Mouse (Mus musculus): ENCODE data around the gene Ugt2a1. TPM values are rescaled to one million over a fixed set of nuclear protein-coding genes. Genes with fewer than 3 reads are reported as not detected.
"Not testable (repeated sequence)": the region's sequence is repeated elsewhere in the genome, so short reads cannot be mapped to it uniquely, and the experiment has no call there.

Gene Ugt2a1
- polyA plus RNA-seq, 1 experiment from 2014 or later = not detected

DNA sequence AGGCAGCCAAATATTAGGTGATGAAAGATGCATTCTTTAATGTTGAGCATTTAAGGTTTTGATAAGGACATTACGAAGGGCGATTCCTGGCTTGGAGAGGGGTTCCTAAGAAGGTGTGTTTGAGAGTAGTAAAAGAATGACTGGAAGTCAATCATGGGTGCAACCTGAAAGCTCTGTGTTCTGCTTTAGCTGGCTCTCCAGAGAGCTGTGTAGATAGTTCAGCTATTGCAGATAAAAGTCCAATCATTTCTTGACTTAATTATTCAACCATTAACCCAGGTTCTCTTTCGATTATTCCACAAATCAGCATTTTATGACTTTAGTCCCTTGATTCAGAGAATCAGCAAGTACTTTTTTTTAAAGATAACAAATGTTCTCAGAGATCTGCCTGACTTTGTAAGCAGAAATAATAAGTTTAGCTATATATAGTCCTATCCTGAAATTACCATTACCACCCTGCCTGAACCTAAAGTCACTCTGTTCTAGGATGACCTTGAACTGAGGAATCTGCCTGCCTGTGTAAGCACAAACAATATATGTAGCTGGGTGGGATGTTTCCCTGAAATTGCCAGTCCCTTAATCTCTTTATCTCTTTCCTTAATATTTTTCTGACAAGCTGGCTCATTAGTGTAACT lies 34.3 kb downstream of the Ugt2a1 start:
- no peaks in the 10 kb centered on the region for H3K27me3 ChIP-seq (ENCODE audit: insufficient read depth, low read length)
- WGBS = 72% methylated on average over 3 of the region's 3 CpGs
- peak; percentile 8 for DNase-seq (ENCODE audit: low spot score)

DNA sequence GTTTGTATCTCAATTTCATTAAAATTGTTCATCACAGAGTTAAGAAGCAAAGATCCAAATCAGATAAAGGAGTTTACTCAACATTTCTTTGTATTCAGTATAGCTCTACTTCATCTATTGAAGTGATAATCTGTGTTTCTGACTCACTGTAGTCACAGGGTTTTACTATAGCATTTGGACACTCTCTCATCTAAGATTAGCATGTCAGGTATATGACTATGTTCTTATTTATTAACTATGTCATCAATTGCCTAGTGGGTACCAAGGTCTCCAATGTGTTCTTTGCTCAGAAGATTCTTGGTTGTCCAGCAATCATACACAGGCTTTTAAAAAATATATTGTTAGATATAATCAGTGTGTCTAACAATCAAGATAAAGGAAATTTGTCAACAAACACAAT lies 35.2 kb downstream of the Ugt2a1 start:
- H3K4me1 ChIP-seq (replicated peaks; ENCODE audit: insufficient read depth, low read length) = no peaks in the 10 kb centered on the region
- no peak overlapping the region for H3K4me3 ChIP-seq (replicated peaks; ENCODE audit: low read depth, low read length)
- H3K27me3 ChIP-seq (ENCODE audit: insufficient read depth, low read length) = no peaks in the 10 kb centered on the region
- no peaks in the 10 kb centered on the region for H3K36me3 ChIP-seq (ENCODE audit: insufficient read depth, low read length)
- no peaks in the 10 kb centered on the region for H3K9me3 ChIP-seq (replicated peaks; ENCODE audit: low read length)
- no peak overlapping the region for H3K27ac ChIP-seq
- DNase-seq (ENCODE audit: low spot score) (no peak), ATAC-seq (replicated peaks; ENCODE audit: low FRiP score, low read depth) (no peak)
- no peak overlapping the region for H3K4me2 ChIP-seq (ENCODE audit: low read length)
- no peak overlapping the region for H3K9ac ChIP-seq (ENCODE audit: low read depth, low read length)
- no peak for TF ChIP-seq CTCF (IDR thresholded peaks at IDR 0.05; ENCODE audit: low read depth)

More for the DNA sequence above, 34.3 kb downstream of the Ugt2a1 start:
- no peak for TF ChIP-seq CTCF (IDR thresholded peaks at IDR 0.05; ENCODE audit: low read depth)
- Histone ChIP-seq H3K4me1 (replicated peaks; ENCODE audit: insufficient read depth, low read length) (no peaks in the 10 kb centered on the region), H3K27ac (no peak overlapping the region), H3K36me3 (ENCODE audit: insufficient read depth, low read length) (no peaks in the 10 kb centered on the region), H3K9me3 (replicated peaks; ENCODE audit: low read length) (no peaks in the 10 kb centered on the region), H3K4me2 (ENCODE audit: low read length) (no peak overlapping the region), H3K4me3 (replicated peaks; ENCODE audit: low read depth, low read length) (no peak overlapping the region), H3K9ac (ENCODE audit: low read depth, low read length) (no peak overlapping the region)
- ATAC-seq (replicated peaks; ENCODE audit: low FRiP score, low read depth) = no peak

DNA sequence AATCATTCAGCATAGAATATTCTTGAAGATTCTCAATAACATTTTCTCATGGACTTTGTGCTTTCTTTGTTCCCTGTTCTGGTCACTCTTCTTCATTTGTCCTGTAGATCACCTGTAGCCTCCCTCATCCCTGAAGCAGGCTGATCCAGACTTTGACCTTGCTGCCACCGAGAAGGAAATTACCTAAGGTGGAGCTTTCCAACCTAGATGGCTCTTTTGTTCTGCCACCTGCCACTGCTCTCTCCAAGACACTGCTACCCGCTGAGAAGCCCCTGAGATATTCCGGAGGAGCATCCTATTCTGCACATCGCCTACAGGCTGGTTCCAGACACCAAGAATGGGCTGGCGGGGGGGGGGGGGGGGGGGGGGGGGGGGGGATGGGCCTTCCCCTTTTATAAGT lies 38.2 kb downstream of the Ugt2a1 start:
- H3K4me1 ChIP-seq (replicated peaks; ENCODE audit: insufficient read depth, low read length); H3K27ac ChIP-seq; H3K4me3 ChIP-seq (replicated peaks; ENCODE audit: low read depth, low read length); ATAC-seq (replicated peaks; ENCODE audit: low FRiP score, low read depth); DNase-seq (ENCODE audit: low spot score); H3K9ac ChIP-seq (ENCODE audit: low read depth, low read length); H3K4me2 ChIP-seq (ENCODE audit: low read length); H3K36me3 ChIP-seq (ENCODE audit: insufficient read depth, low read length); H3K27me3 ChIP-seq (ENCODE audit: insufficient read depth, low read length); H3K9me3 ChIP-seq (replicated peaks; ENCODE audit: low read length): not testable (repeated sequence)
- 78% methylated on average over 3 of the region's 5 CpGs for WGBS

DNA sequence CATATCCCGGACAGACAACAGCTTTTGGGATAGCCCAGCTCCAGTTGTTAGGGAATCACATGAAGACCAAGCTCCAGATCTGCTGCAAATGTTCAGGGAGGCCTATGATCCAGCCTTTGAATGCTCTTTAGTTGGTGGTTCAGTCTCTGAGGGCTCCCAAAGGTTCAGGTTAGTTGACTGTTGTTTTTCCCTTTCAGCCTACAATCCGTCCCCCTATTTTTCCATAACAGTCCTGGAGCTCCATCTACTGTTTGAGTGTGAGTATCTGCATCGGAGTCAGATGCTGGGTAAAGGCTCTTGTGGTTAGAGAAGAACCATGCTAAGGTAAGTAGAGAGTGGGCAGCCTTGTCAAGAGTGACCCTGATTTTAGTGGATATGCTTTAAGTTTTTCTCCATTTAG lies 54.4 kb downstream of the Ugt2a1 start:
- H3K4me2 ChIP-seq (ENCODE audit: low read length) = no peak overlapping the region
- no peaks in the 10 kb centered on the region for H3K4me1 ChIP-seq (replicated peaks; ENCODE audit: insufficient read depth, low read length)
- TF ChIP-seq CTCF (IDR thresholded peaks at IDR 0.05; ENCODE audit: low read depth) = peak; percentile 75

DNA sequence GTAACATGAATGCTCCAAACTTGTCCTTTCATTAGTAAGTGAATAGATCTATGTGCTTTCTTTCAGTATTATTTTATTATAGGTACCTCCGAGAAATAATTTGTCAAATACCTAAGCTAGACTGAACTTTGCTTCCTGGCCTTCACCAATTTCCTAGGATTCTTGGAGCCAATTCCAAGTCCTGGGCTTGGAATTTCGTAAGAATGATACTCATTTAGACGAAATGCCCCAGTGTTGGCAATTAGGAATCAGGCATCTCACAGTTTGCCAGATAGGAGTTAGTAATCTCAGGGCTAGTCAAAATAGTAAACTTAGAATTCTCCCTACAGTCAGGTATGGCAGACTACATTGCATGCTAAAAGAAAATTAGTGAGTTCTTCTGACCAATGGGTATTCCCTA lies 65.0 kb downstream of the Ugt2a1 start:
- Histone ChIP-seq H3K4me1 (replicated peaks; ENCODE audit: insufficient read depth, low read length) (no peaks in the 10 kb centered on the region), H3K27me3 (ENCODE audit: insufficient read depth, low read length) (no peaks in the 10 kb centered on the region), H3K9ac (ENCODE audit: low read depth, low read length) (no peak overlapping the region), H3K36me3 (ENCODE audit: insufficient read depth, low read length) (no peaks in the 10 kb centered on the region), H3K4me3 (replicated peaks; ENCODE audit: low read depth, low read length) (no peak overlapping the region), H3K27ac (no peak overlapping the region), H3K4me2 (ENCODE audit: low read length) (no peak overlapping the region), H3K9me3 (replicated peaks; ENCODE audit: low read length) (no peaks in the 10 kb centered on the region)
- DNase-seq (ENCODE audit: low spot score) = no peak
- no peak for ATAC-seq (replicated peaks; ENCODE audit: low FRiP score, low read depth)
- no peak for TF ChIP-seq CTCF (IDR thresholded peaks at IDR 0.05; ENCODE audit: low read depth)
- WGBS = 82% methylated on average over 3 of the region's 3 CpGs

More for the DNA sequence above, 54.4 kb downstream of the Ugt2a1 start:
- H3K27me3 ChIP-seq (ENCODE audit: insufficient read depth, low read length) = no peaks in the 10 kb centered on the region
- H3K9me3 ChIP-seq (replicated peaks; ENCODE audit: low read length) = no peaks in the 10 kb centered on the region
- no peak overlapping the region for H3K27ac ChIP-seq
- DNase-seq (ENCODE audit: low spot score) = peak; percentile 49
- WGBS = 44% methylated on average over 3 of the region's 3 CpGs
- 0 out of 2 replicates have a peak, but pooled peaks have one; percentile 29 for ATAC-seq (replicated peaks; ENCODE audit: low FRiP score, low read depth)
- H3K36me3 ChIP-seq (ENCODE audit: insufficient read depth, low read length) = no peaks in the 10 kb centered on the region
- H3K4me3 ChIP-seq (replicated peaks; ENCODE audit: low read depth, low read length) = no peak overlapping the region
- no peak overlapping the region for H3K9ac ChIP-seq (ENCODE audit: low read depth, low read length)

DNA sequence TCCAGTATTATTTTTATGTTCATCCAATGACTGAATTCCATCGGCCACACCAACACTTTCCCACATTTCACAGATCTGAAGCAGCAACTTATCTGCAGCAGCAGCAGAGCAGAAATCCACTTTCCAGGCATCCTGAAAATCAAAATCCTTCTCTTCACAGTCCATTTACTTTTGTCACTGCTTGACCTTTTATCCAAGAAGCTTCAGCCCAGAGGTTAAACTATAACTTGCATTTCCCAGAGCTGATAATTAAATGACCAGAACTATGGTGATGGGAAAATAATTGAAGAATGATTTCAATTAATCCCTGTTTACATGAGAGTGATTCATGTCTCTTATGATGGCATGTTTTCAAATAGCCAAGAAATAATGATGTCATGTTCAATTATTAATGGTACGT lies 66.6 kb downstream of the Ugt2a1 start, which contains the start of gene Ugt2b38:
Gene Ugt2b38 (minus strand): TSS at position 163 of the 400 bp plus-strand sequence.
- H3K4me1 ChIP-seq (replicated peaks; ENCODE audit: insufficient read depth, low read length); H3K4me3 ChIP-seq (replicated peaks; ENCODE audit: low read depth, low read length); H3K27me3 ChIP-seq (ENCODE audit: insufficient read depth, low read length); H3K9me3 ChIP-seq (replicated peaks; ENCODE audit: low read length); DNase-seq (ENCODE audit: low spot score); ATAC-seq (replicated peaks; ENCODE audit: low FRiP score, low read depth); H3K36me3 ChIP-seq (ENCODE audit: insufficient read depth, low read length); H3K9ac ChIP-seq (ENCODE audit: low read depth, low read length); H3K27ac ChIP-seq; H3K4me2 ChIP-seq (ENCODE audit: low read length): not testable (repeated sequence)
- 89% methylated on average over 1 of the region's 2 CpGs for WGBS

Other genes starting within 250 kb of the Ugt2a1 start
- gene Ugt2b37, start 236.1 kb downstream of the Ugt2a1 start, polyA plus RNA-seq (2015; fragmentation: Nextera tagmentation; extraction: Ambion mirVana) = 37.6 and 40.7 TPM in 2 replicates
- gene Ugt2a3, start 153.7 kb downstream of the Ugt2a1 start, polyA plus RNA-seq (2015; fragmentation: Nextera tagmentation; extraction: Ambion mirVana) = 0.13 and 0.18 TPM in 2 replicates
- 4.3 and 4.5 TPM in 2 replicates for gene Ugt2b38, start 66.7 kb downstream of the Ugt2a1 start, polyA plus RNA-seq (2015; fragmentation: Nextera tagmentation; extraction: Ambion mirVana)
- not detected in 2 replicates for gene Ugt2a2, start 8.6 kb downstream of the Ugt2a1 start, polyA plus RNA-seq (2015; fragmentation: Nextera tagmentation; extraction: Ambion mirVana)
- not detected in 2 replicates for gene Gm43638, start 4.1 kb downstream of the Ugt2a1 start, polyA plus RNA-seq (2015; fragmentation: Nextera tagmentation; extraction: Ambion mirVana)
- 6.8 and 8.0 TPM in 2 replicates for gene Sult1b1, start 47.3 kb upstream of the Ugt2a1 start, polyA plus RNA-seq (2015; fragmentation: Nextera tagmentation; extraction: Ambion mirVana)
- 192 and 215 TPM in 2 replicates for gene Sult1d1, start 78.2 kb upstream of the Ugt2a1 start, polyA plus RNA-seq (2015; fragmentation: Nextera tagmentation; extraction: Ambion mirVana)
- 0.65 and 0.78 TPM in 2 replicates for gene Sult1e1, start 100.7 kb upstream of the Ugt2a1 start, polyA plus RNA-seq (2015; fragmentation: Nextera tagmentation; extraction: Ambion mirVana)
- gene Csn1s1, start 175.3 kb upstream of the Ugt2a1 start, polyA plus RNA-seq (2015; fragmentation: Nextera tagmentation; extraction: Ambion mirVana) = not detected in 2 replicates
- gene Csn2, start 208.8 kb upstream of the Ugt2a1 start, polyA plus RNA-seq (2015; fragmentation: Nextera tagmentation; extraction: Ambion mirVana) = not detected in 2 replicates